Mouse (Mus musculus) CH12.LX (cell line): ENCODE measurements around the gene Bace1. TPM values are rescaled to one million over a fixed set of nuclear protein-coding genes. Genes with fewer than 3 reads are reported as not detected.
A peak's percentile ranks its signal among the peaks of the same experiment; 100 is the strongest.

ENCODE experiments used
- DNase-seq: peaks from one replicate; pipeline ENCODE4 v3.0.0-alpha.2; 2013; ENCODE audit errors: extremely low read depth
- H3K27ac ChIP-seq: 2 replicates; pipeline ENCODE4 v1.5.1; 2012; ENCODE audit warnings: low read depth, mild to moderate bottlenecking, control low read depth, moderate library complexity; ENCODE audit not compliant: insufficient read depth
- H3K27me3 ChIP-seq: replicated peaks from 2 replicates; pipeline ENCODE3; 2012; ENCODE audit warnings: inconsistent platforms
- H3K36me3 ChIP-seq, 2 experiments: replicated peaks in 1 of 2; 2 replicates each; pipeline versions ENCODE3 to v1.6.1; 2012; ENCODE audit warnings: inconsistent platforms in 1 of 2, low read length in 1 of 2, mild to moderate bottlenecking in 1 of 2, mixed read lengths in 1 of 2, moderate library complexity in 1 of 2; ENCODE audit not compliant: control insufficient read depth in 1 of 2, insufficient read depth in 1 of 2
- H3K4me1 ChIP-seq, 2 experiments: 2 replicates each; pipeline ENCODE4 v1.6.1; 2012; ENCODE audit warnings: inconsistent platforms in 1 of 2, moderate library complexity in 1 of 2; ENCODE audit not compliant: insufficient read depth in 2 of 2, control insufficient read depth in 1 of 2
- H3K4me2 ChIP-seq: 2 replicates; pipeline ENCODE4 v1.6.1; 2012; ENCODE audit warnings: low read depth, mild to moderate bottlenecking, control low read depth; ENCODE audit not compliant: poor library complexity, insufficient read depth, severe bottlenecking
- H3K4me3 ChIP-seq, 3 experiments: fragments of 150-350 bp in 1 of 3; sonication (generic) in 1 of 3; replicated peaks in 1 of 3; 2 replicates each; pipeline versions ENCODE3 to v1.5.1; 2011 to 2012; ENCODE audit warnings: low read depth in 2 of 3, low read length in 2 of 3, mild to moderate bottlenecking in 2 of 3, moderate library complexity in 2 of 3, control low read depth in 1 of 3, improper control_type of control experiment in 1 of 3, inconsistent platforms in 1 of 3, mixed read lengths in 1 of 3; ENCODE audit not compliant: poor library complexity in 1 of 3
- H3K79me2 ChIP-seq: replicated peaks from 2 replicates; pipeline ENCODE4 v1.6.1; 2012; ENCODE audit warnings: mild to moderate bottlenecking, moderate library complexity; ENCODE audit not compliant: control insufficient read depth, poor library complexity, insufficient read depth, severe bottlenecking; ENCODE audit errors: extremely low read depth
- H3K9ac ChIP-seq: 2 replicates; pipeline ENCODE4 v1.6.1; 2012; ENCODE audit warnings: low read depth, mild to moderate bottlenecking, control low read depth, moderate library complexity; ENCODE audit not compliant: insufficient read depth
- H3K9me3 ChIP-seq: replicated peaks from 2 replicates; pipeline ENCODE3; 2012; ENCODE audit warnings: low read length, inconsistent platforms, mixed read lengths
- BHLHE40 ChIP-seq: IDR thresholded peaks from 2 replicates; pipeline ENCODE4 v1.6.1; 2011; ENCODE audit warnings: mild to moderate bottlenecking, low read depth, low read length, improper control_type of control experiment
- CHD1 ChIP-seq: IDR thresholded peaks from 2 replicates; pipeline ENCODE4 v1.6.1; 2012; ENCODE audit warnings: low read depth, low read length, improper control_type of control experiment, inconsistent platforms
- CHD2 ChIP-seq: IDR thresholded peaks from 2 replicates; pipeline ENCODE4 v1.6.1; 2011; ENCODE audit warnings: low read length, improper control_type of control experiment
- CTCF ChIP-seq, 2 experiments: IDR thresholded peaks in 1 of 2; conservative IDR thresholded peaks in 1 of 2; 2 replicates each; pipeline ENCODE4 v1.5.1; 2011 to 2012; ENCODE audit warnings: low read depth in 2 of 2, low read length in 2 of 2, improper control_type of control experiment in 1 of 2, inconsistent platforms in 1 of 2, mild to moderate bottlenecking in 1 of 2, moderate library complexity in 1 of 2
- E2F4 ChIP-seq: IDR thresholded peaks from 2 replicates; pipeline ENCODE4 v1.6.1; 2011; ENCODE audit warnings: low read depth, low read length, improper control_type of control experiment; ENCODE audit not compliant: insufficient replicate concordance
- ELF1 ChIP-seq: IDR thresholded peaks from 2 replicates; pipeline ENCODE4 v1.6.1; 2014; ENCODE audit warnings: low read depth, mild to moderate bottlenecking, inconsistent platforms, low read length, improper control_type of control experiment
- EP300 ChIP-seq: IDR thresholded peaks from 2 replicates; pipeline ENCODE4 v1.6.1; 2011; ENCODE audit warnings: low read length, improper control_type of control experiment
- ETS1 ChIP-seq: conservative IDR thresholded peaks from 2 replicates; pipeline ENCODE4 v1.6.1; 2012; ENCODE audit warnings: low read depth, mild to moderate bottlenecking, inconsistent platforms, low read length, improper control_type of control experiment, moderate library complexity
- GABPA ChIP-seq: IDR thresholded peaks from 2 replicates; pipeline ENCODE4 v1.6.1; 2012; ENCODE audit warnings: low read depth, low read length, improper control_type of control experiment, inconsistent platforms; ENCODE audit not compliant: insufficient replicate concordance
- HCFC1 ChIP-seq: IDR thresholded peaks from 2 replicates; pipeline ENCODE4 v1.6.1; 2012; ENCODE audit warnings: low read depth, mild to moderate bottlenecking, inconsistent platforms, low read length, improper control_type of control experiment
- IRF4 ChIP-seq: IDR thresholded peaks from 2 replicates; pipeline ENCODE4 v1.6.1; 2014; ENCODE audit warnings: low read depth, mild to moderate bottlenecking, inconsistent platforms, low read length, improper control_type of control experiment
- JUN ChIP-seq: IDR thresholded peaks from 2 replicates; pipeline ENCODE4 v1.6.1; 2011; ENCODE audit warnings: low read depth, mild to moderate bottlenecking, low read length, improper control_type of control experiment, moderate library complexity; ENCODE audit not compliant: insufficient read depth
- JUND ChIP-seq: conservative IDR thresholded peaks from 2 replicates; pipeline ENCODE4 v1.6.1; 2011; ENCODE audit warnings: low read depth, low read length, improper control_type of control experiment
- KAT2A ChIP-seq: IDR thresholded peaks from 2 replicates; pipeline ENCODE4 v1.6.1; 2012; ENCODE audit warnings: low read length, improper control_type of control experiment, inconsistent platforms; ENCODE audit not compliant: insufficient replicate concordance
- MAFK ChIP-seq: IDR thresholded peaks from 2 replicates; pipeline ENCODE4 v1.6.1; 2011; ENCODE audit warnings: low read length, improper control_type of control experiment; ENCODE audit not compliant: insufficient replicate concordance
- MAX ChIP-seq: IDR thresholded peaks from 2 replicates; pipeline ENCODE4 v1.6.1; 2011; ENCODE audit warnings: low read length, improper control_type of control experiment
- MAZ ChIP-seq: IDR thresholded peaks from 2 replicates; pipeline ENCODE4 v1.6.1; 2012; ENCODE audit warnings: low read depth, mild to moderate bottlenecking, inconsistent platforms, low read length, improper control_type of control experiment, moderate library complexity
- MEF2A ChIP-seq: IDR thresholded peaks from 2 replicates; pipeline ENCODE4 v1.6.1; 2014; ENCODE audit warnings: low read depth, mild to moderate bottlenecking, inconsistent platforms, low read length, improper control_type of control experiment, borderline replicate concordance
- MXI1 ChIP-seq: IDR thresholded peaks from 2 replicates; pipeline ENCODE4 v1.6.1; 2011; ENCODE audit warnings: mild to moderate bottlenecking, low read depth, low read length, improper control_type of control experiment
- MYC ChIP-seq: IDR thresholded peaks from 2 replicates; pipeline ENCODE4 v1.6.1; 2011; ENCODE audit warnings: low read depth, mild to moderate bottlenecking, improper control_type of control experiment, low read length
- NELFE ChIP-seq: IDR thresholded peaks from 2 replicates; pipeline ENCODE4 v1.6.1; 2011; ENCODE audit warnings: low read depth, low read length, improper control_type of control experiment
- NRF1 ChIP-seq: IDR thresholded peaks from 2 replicates; pipeline ENCODE4 v1.6.1; 2014; ENCODE audit warnings: low read depth, mild to moderate bottlenecking, inconsistent platforms, low read length, improper control_type of control experiment, moderate library complexity
- PAX5 ChIP-seq: IDR thresholded peaks from 2 replicates; pipeline ENCODE4 v1.6.1; 2012; ENCODE audit warnings: low read length, inconsistent platforms, mixed read lengths
- POLR2A ChIP-seq: IDR thresholded peaks from 2 replicates; pipeline ENCODE4 v1.6.1; 2011; ENCODE audit warnings: low read depth, mild to moderate bottlenecking, improper control_type of control experiment, low read length
- POLR2AphosphoS2 ChIP-seq: IDR thresholded peaks from 2 replicates; pipeline ENCODE4 v1.6.1; 2011; ENCODE audit warnings: low read depth, low read length, improper control_type of control experiment
- RAD21 ChIP-seq: IDR thresholded peaks from 2 replicates; pipeline ENCODE4 v1.6.1; 2011; ENCODE audit warnings: low read depth, mild to moderate bottlenecking, low read length, improper control_type of control experiment, moderate library complexity
- RCOR1 ChIP-seq: conservative IDR thresholded peaks from 2 replicates; pipeline ENCODE4 v1.6.1; 2012; ENCODE audit warnings: low read depth, mild to moderate bottlenecking, inconsistent platforms, low read length, improper control_type of control experiment
- SIN3A ChIP-seq: IDR thresholded peaks from 2 replicates; pipeline ENCODE4 v1.6.1; 2012; ENCODE audit warnings: low read length, improper control_type of control experiment, inconsistent platforms
- SMC3 ChIP-seq: IDR thresholded peaks from 2 replicates; pipeline ENCODE4 v1.6.1; 2011; ENCODE audit warnings: low read depth, low read length, improper control_type of control experiment
- TBP ChIP-seq: conservative IDR thresholded peaks from 2 replicates; pipeline ENCODE4 v1.6.1; 2011; ENCODE audit warnings: low read depth, low read length, improper control_type of control experiment
- TCF12 ChIP-seq: IDR thresholded peaks from 2 replicates; pipeline ENCODE4 v1.6.1; 2014; ENCODE audit warnings: low read depth, mild to moderate bottlenecking, inconsistent platforms, low read length, improper control_type of control experiment
- UBTF ChIP-seq: IDR thresholded peaks from 2 replicates; pipeline ENCODE4 v1.6.1; 2012; ENCODE audit warnings: low read depth, mild to moderate bottlenecking, inconsistent platforms, low read length, improper control_type of control experiment, moderate library complexity
- USF1 ChIP-seq: IDR thresholded peaks from 2 replicates; pipeline ENCODE4 v1.6.1; 2014; ENCODE audit warnings: low read depth, mild to moderate bottlenecking, inconsistent platforms, low read length, improper control_type of control experiment
- USF2 ChIP-seq: conservative IDR thresholded peaks from 2 replicates; pipeline ENCODE4 v1.6.1; 2011; ENCODE audit warnings: low read depth, low read length, improper control_type of control experiment
- ZC3H11A ChIP-seq: IDR thresholded peaks from 2 replicates; pipeline ENCODE4 v1.6.1; 2012; ENCODE audit warnings: low read depth, mild to moderate bottlenecking, inconsistent platforms, low read length, improper control_type of control experiment
- ZKSCAN1 ChIP-seq: IDR thresholded peaks from 2 replicates; pipeline ENCODE4 v1.6.1; 2012; ENCODE audit warnings: low read depth, inconsistent platforms, low read length, improper control_type of control experiment, borderline replicate concordance
- ZMIZ1 ChIP-seq: IDR thresholded peaks from 2 replicates; pipeline ENCODE4 v1.6.1; 2012; ENCODE audit warnings: low read depth, mild to moderate bottlenecking, inconsistent platforms, low read length, improper control_type of control experiment
- ZNF384 ChIP-seq: IDR thresholded peaks from 2 replicates; pipeline ENCODE4 v1.6.1; 2012; ENCODE audit warnings: low read depth, low read length, improper control_type of control experiment, inconsistent platforms
- dilution Hi-C: fragments of 300-500 bp; cut with MboI; formaldehyde crosslinking; loops from 2 replicates; pipeline ENCODE4 v1.14.3; 2020; ENCODE audit warnings: low sequenced_read_pairs; ENCODE audit not compliant: extremely low pct_unique_long_range_greater_than_20kb, extremely low pct_ligation_motif_present
- in situ Hi-C: fragments of 300-500 bp; cut with MboI; formaldehyde crosslinking; loops from 3 replicates; pipeline ENCODE4 v1.14.3; 2019; ENCODE audit warnings: low sequenced_read_pairs, low pct_ligation_motif_present, low pct_unique_long_range_greater_than_20kb, mixed read lengths
- polyA plus RNA-seq: library from polyadenylated mRNA; unstranded; fragments of >175 nt; gene quantifications from 2 replicates; pipeline ENCODE4 v1.2.1, GENCODE M21; 2012; ENCODE audit warnings: low read depth; ENCODE audit not compliant: insufficient read length
- total RNA-seq, 2 experiments: library from RNA; depleted of rRNA; stranded (reverse); fragments of 300-350 nt in 1 of 2; fragments of >200 nt in 1 of 2; gene quantifications; 2 replicates each; pipeline ENCODE4 v1.2.3; 2012 to 2014

Bace1 gene
- total and polyA plus RNA-seq, 3 experiments, result 0.30 to 1.5 TPM; not detected in 1

GRCm38 (mm10) chr9:45906355-45907077 is 68.1 kb downstream of the Bace1 start, which contains the start of the genes Pcsk7 and Rnf214:
Gene Pcsk7 (plus strand): TSS chr9:45906497.
Gene Rnf214 (minus strand): TSS chr9:45906911.
- Histone ChIP-seq H3K4me3 (peak within 1 kb of the TSS; percentile 78 to 93 (median 89)), H3K9me3 (no peaks in the 10 kb centered on the region), H3K79me2 (peaks cover 15% of the 10 kb centered on the region), H3K36me3 (peaks cover 24 to 44% of the 10 kb centered on the region in 2 experiments), H3K27ac (peak within 1 kb of the TSS; percentile 78), H3K27me3 (no peaks in the 10 kb centered on the region), H3K9ac (peak within 1 kb of the TSS; percentile 92), H3K4me2 (peak within 1 kb of the TSS; percentile 83), H3K4me1 (peaks cover 0 to 29% of the 10 kb centered on the region in 2 experiments; a peak in 2 of 4 replicates)
- TF ChIP-seq CHD1, result no peak
- peak; percentile 35; the same call in 1 of the 2 replicates for TF ChIP-seq BHLHE40
- TF ChIP-seq RAD21, result no peak
- TF ChIP-seq GABPA, result peak; percentile 18; the same call in 1 of the 2 replicates
- TF ChIP-seq SIN3A, result no peak; the same call in 1 of the 2 replicates
- TF ChIP-seq ZC3H11A, result no peak
- no peak for TF ChIP-seq ZNF384
- TF ChIP-seq MAZ, result peak; percentile 59; the same call in 1 of the 2 replicates
- TF ChIP-seq MAX, result no peak; the same call in 1 of the 2 replicates
- TF ChIP-seq TBP, result peak; percentile 54; the same call in 1 of the 2 replicates
- peak; percentile 89 for TF ChIP-seq NELFE
- 0 out of 2 replicates have a peak, but pooled peaks have one; percentile 53 for TF ChIP-seq ZMIZ1
- TF ChIP-seq MYC, result no peak
- no peak for TF ChIP-seq MAFK
- TF ChIP-seq USF1, result no peak
- no peak for TF ChIP-seq EP300
- peak; percentile 53 for TF ChIP-seq MEF2A
- TF ChIP-seq JUN, result no peak
- peak; percentile 66 for TF ChIP-seq NRF1
- no peak for TF ChIP-seq PAX5
- peak in 1 of 2 experiments; percentile 81; a peak in 2 of 4 replicates for TF ChIP-seq CTCF (conservative IDR thresholded peaks at IDR 0.05 in 1 of 2, IDR thresholded peaks at IDR 0.05 in 1 of 2; ENCODE audit: low read depth in 2 of 2, low read length in 2 of 2)
- TF ChIP-seq RCOR1, result no peak
- TF ChIP-seq ZKSCAN1, result no peak
- TF ChIP-seq POLR2A, result peak; percentile 93
- TF ChIP-seq USF2, result no peak
- no peak for TF ChIP-seq E2F4
- no peak for TF ChIP-seq JUND
- TF ChIP-seq IRF4, result peak; percentile 56; the same call in 1 of the 2 replicates
- TF ChIP-seq ELF1, result peak; percentile 66
- no peak for TF ChIP-seq ETS1
- TF ChIP-seq KAT2A, result 0 out of 2 replicates have a peak, but pooled peaks have one; percentile 52
- TF ChIP-seq MXI1, result peak; percentile 69
- TF ChIP-seq UBTF, result 0 out of 2 replicates have a peak, but pooled peaks have one; percentile 20
- TF ChIP-seq HCFC1, result peak; percentile 69
- TF ChIP-seq CHD2, result peak; percentile 85
- peak; percentile 65; the same call in 1 of the 2 replicates for TF ChIP-seq TCF12
- peak; percentile 84; the same call in 1 of the 2 replicates for TF ChIP-seq POLR2AphosphoS2
- peak; percentile 41 for TF ChIP-seq SMC3
- dilution Hi-C loops, result no loop called here
- in situ Hi-C loops, result no loop called here
- peak; percentile 72 for DNase-seq
